Mouse (Mus musculus) adrenal gland, adult 10 weeks (tissue): Measurements from ENCODE around the gene Gm47996. TPM values are rescaled to one million over a fixed set of nuclear protein-coding genes. Genes with fewer than 3 reads are reported as not detected.

ENCODE experiments used
- polyA plus RNA-seq: library from polyadenylated mRNA; stranded (reverse); fragments of 350-450 nt; fragmentation: Illumina TruSeq; extraction: RNeasy Lipid Tissue Mini Kit (QIAGEN cat#74804); gene quantifications from one replicate; pipeline ENCODE4 v1.2.3, GENCODE M21; 2014; ENCODE audit warnings: low read depth, low replicate concordance

Gm47996 gene
- polyA plus RNA-seq, result not detected

GRCm38 (mm10) chr1:151209824-151210355, at the start of gene Gm47996:
Gene Gm47996 (plus strand): TSS chr1:151210131.

DNA sequence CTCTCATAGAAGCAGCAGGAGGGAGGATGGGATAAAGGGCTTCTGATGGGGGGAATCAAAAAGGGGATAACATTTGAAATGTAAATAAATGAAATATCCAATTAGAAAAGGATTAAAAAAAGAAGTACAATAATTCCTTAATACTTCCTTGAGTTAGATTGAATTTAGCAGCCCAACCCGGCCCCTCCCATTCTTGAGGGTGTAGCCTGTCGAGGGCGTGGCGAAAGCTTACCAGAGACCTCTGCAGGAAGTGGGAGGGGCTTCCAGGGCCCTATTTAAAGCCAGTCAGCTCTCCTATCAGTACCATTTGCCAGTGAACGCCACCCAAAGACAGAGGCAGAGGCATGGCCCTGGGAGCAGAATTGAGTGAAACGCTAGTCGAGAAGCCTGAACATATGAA, 27.7 kb upstream of the Gm47996 start, which contains the start of gene Gm47985:
Gm47985 (plus strand) TSS at position 272 of the 400 bp plus-strand sequence.

DNA sequence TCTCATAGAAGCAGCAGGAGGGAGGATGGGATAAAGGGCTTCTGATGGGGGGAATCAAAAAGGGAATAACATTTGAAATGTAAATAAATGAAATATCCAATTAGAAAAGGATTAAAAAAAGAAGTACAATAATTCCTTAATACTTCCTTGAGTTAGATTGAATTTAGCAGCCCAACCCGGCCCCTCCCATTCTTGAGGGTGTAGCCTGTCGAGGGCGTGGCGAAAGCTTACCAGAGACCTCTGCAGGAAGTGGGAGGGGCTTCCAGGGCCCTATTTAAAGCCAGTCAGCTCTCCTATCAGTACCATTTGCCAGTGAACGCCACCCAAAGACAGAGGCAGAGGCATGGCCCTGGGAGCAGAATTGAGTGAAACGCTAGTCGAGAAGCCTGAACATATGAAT, 17.9 kb upstream of the Gm47996 start, which contains the start of gene Gm8947:
Gm8947 (plus strand) TSS at position 302 of the 400 bp plus-strand sequence.

GRCm38 (mm10) chr1:151198120-151198519, 11.8 kb upstream of the Gm47996 start, which contains the start of gene Gm47995:
Gene Gm47995 (plus strand): TSS chr1:151198448.

DNA sequence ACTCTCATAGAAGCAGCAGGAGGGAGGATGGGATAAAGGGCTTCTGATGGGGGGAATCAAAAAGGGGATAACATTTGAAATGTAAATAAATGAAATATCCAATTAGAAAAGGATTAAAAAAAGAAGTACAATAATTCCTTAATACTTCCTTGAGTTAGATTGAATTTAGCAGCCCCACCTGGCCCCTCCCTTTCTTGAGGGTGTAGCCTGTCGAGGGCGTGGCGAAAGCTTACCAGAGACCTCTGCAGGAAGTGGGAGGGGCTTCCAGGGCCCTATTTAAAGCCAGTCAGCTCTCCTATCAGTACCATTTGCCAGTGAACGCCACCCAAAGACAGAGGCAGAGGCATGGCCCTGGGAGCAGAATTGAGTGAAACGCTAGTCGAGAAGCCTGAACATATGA, 6.1 kb upstream of the Gm47996 start, which contains the start of gene 3110040M04Rik:
3110040M04Rik (plus strand) TSS at position 304 of the 400 bp plus-strand sequence.

Other genes with a start within 250 kb of the Gm47996 start
- gene Hmcn1, start 216.7 kb upstream of the Gm47996 start, polyA plus RNA-seq, result 0.52 TPM
- not detected for gene Gm47985, start 27.6 kb upstream of the Gm47996 start, polyA plus RNA-seq
- gene Gm8947, start 17.8 kb upstream of the Gm47996 start, polyA plus RNA-seq, result not detected
- not detected for gene Gm47995, start 11.7 kb upstream of the Gm47996 start, polyA plus RNA-seq
- gene 3110040M04Rik, start 6.0 kb upstream of the Gm47996 start, polyA plus RNA-seq, result not detected
- gene Ivns1abp, start 134.3 kb downstream of the Gm47996 start, polyA plus RNA-seq, result 277 TPM
- gene Swt1, start 218.3 kb downstream of the Gm47996 start, polyA plus RNA-seq, result 58.8 TPM
- 50.6 TPM for gene Trmt1l, start 218.4 kb downstream of the Gm47996 start, polyA plus RNA-seq